Mouse (Mus musculus) midbrain, embryonic 13.5 days (tissue): Measurements from ENCODE around the gene Ccdc85c. TPM values are rescaled to one million over a fixed set of nuclear protein-coding genes. Genes with fewer than 3 reads are reported as not detected.
A peak's percentile ranks its signal among the peaks of the same experiment; 100 is the strongest.

Experiments
- ATAC-seq: fragments of 200-750 bp; cut with Nextera tagmentation; 2 replicates; pipeline ENCODE4 v1.8.0; 2017; ENCODE audit warnings: mild to moderate bottlenecking, moderate TSS enrichment, moderate library complexity
- H3K27ac ChIP-seq: fragments of 300-500 bp; sonication (generic); 2 replicates; pipeline ENCODE4 v1.5.1; 2015; ENCODE audit warnings: inconsistent platforms, mild to moderate bottlenecking, moderate library complexity
- H3K27me3 ChIP-seq: fragments of 300-500 bp; sonication (generic); 2 replicates; pipeline ENCODE4 v1.6.1; 2015; ENCODE audit warnings: mild to moderate bottlenecking, inconsistent platforms
- H3K36me3 ChIP-seq: fragments of 300-500 bp; sonication (generic); 2 replicates; pipeline ENCODE4 v1.6.1; 2015; ENCODE audit warnings: mild to moderate bottlenecking, inconsistent platforms
- H3K4me1 ChIP-seq: fragments of 300-500 bp; sonication (generic); replicated peaks from 2 replicates; pipeline ENCODE4 v1.6.1; 2015; ENCODE audit warnings: inconsistent platforms
- H3K4me2 ChIP-seq: fragments of 300-500 bp; sonication (generic); replicated peaks from 2 replicates; pipeline ENCODE4 v1.6.1; 2015; ENCODE audit warnings: moderate library complexity, mild to moderate bottlenecking, inconsistent platforms
- H3K4me3 ChIP-seq: fragments of 300-500 bp; sonication (generic); replicated peaks from 2 replicates; pipeline ENCODE4 v1.5.1; 2015; ENCODE audit warnings: mild to moderate bottlenecking, inconsistent platforms
- H3K9ac ChIP-seq: fragments of 300-500 bp; sonication (generic); replicated peaks from 2 replicates; pipeline ENCODE4 v1.6.1; 2015; ENCODE audit warnings: mild to moderate bottlenecking, inconsistent platforms
- H3K9me3 ChIP-seq: fragments of 300-500 bp; sonication (generic); 2 replicates; pipeline ENCODE4 v1.6.1; 2016; ENCODE audit warnings: mild to moderate bottlenecking, inconsistent platforms
- WGBS: fragments of 180-500 bp; shearing (Covaris S2); methylation state at CpG from one replicate; pipeline ENCODE4 v1.1.7; 2015; 5-methylcytosine and 5-hydroxymethylcytosine counted together
- polyA plus RNA-seq: library from polyadenylated mRNA; unstranded; fragments of >200 nt; fragmentation: Nextera tagmentation; extraction: Ambion mirVana; gene quantifications from 2 replicates; pipeline ENCODE4 v1.2.1, GENCODE M21; 2015

Ccdc85c gene
- polyA plus RNA-seq, 1 experiment from 2014 or later = 19.5 TPM

- Histone ChIP-seq H3K9me3 (no peaks in the 10 kb centered on the region), H3K9ac (0 out of 2 replicates have a peak overlapping the region, but pooled peaks have one; percentile 29), H3K4me2 (peak overlapping the region; percentile 17), H3K27me3 (0 out of 2 replicates have a peak, but pooled peaks cover 2% of the 10 kb centered on the region), H3K4me1 (peaks cover 96% of the 10 kb centered on the region), H3K36me3 (no peaks in the 10 kb centered on the region), H3K4me3 (no peak overlapping the region), H3K27ac (peak overlapping the region; percentile 83)
- WGBS = 5% methylated on average over 8 of the region's 8 CpGs
- peak; percentile 21; the same call in 1 of the 2 replicates for ATAC-seq
Measured at GRCm38 (mm10) chr12:108244778-108245177, 30.4 kb downstream of the Ccdc85c start.

GRCm38 (mm10) chr12:108242243-108242745 is 32.9 kb downstream of the Ccdc85c start:
- peak overlapping the region; percentile 40; the same call in 1 of the 2 replicates for H3K9ac ChIP-seq
- H3K4me2 ChIP-seq = no peak overlapping the region
- 0 out of 2 replicates have a peak, but pooled peaks cover 2% of the 10 kb centered on the region for H3K27me3 ChIP-seq
- H3K27ac ChIP-seq = peak overlapping the region; percentile 88; the same call in 1 of the 2 replicates
- ATAC-seq = no peak
- no peak overlapping the region for H3K4me3 ChIP-seq
- 35% methylated on average over 20 of the region's 20 CpGs for WGBS
- peaks cover 100% of the 10 kb centered on the region for H3K4me1 ChIP-seq
- no peaks in the 10 kb centered on the region for H3K36me3 ChIP-seq
- H3K9me3 ChIP-seq = no peaks in the 10 kb centered on the region

- Histone ChIP-seq H3K4me2 (peak overlapping the region; percentile 35), H3K4me1 (peaks cover 100% of the 10 kb centered on the region), H3K27ac (peak overlapping the region; percentile 88), H3K9me3 (no peaks in the 10 kb centered on the region), H3K27me3 (0 out of 2 replicates have a peak, but pooled peaks cover 2% of the 10 kb centered on the region), H3K9ac (peak overlapping the region; percentile 53), H3K4me3 (no peak overlapping the region), H3K36me3 (no peaks in the 10 kb centered on the region)
- ATAC-seq = no peak
- 36% methylated on average over 6 of the region's 6 CpGs for WGBS
Measured at GRCm38 (mm10) chr12:108241626-108242025, 33.6 kb downstream of the Ccdc85c start.

- H3K4me2 ChIP-seq = peak overlapping the region; percentile 35
- peak overlapping the region; percentile 88 for H3K27ac ChIP-seq
- peak overlapping the region; percentile 53 for H3K9ac ChIP-seq
- ATAC-seq = peak; percentile 64
- H3K36me3 ChIP-seq = no peaks in the 10 kb centered on the region
- no peak overlapping the region for H3K4me3 ChIP-seq
- H3K27me3 ChIP-seq = 0 out of 2 replicates have a peak, but pooled peaks cover 2% of the 10 kb centered on the region
- H3K9me3 ChIP-seq = no peaks in the 10 kb centered on the region
- peaks cover 100% of the 10 kb centered on the region for H3K4me1 ChIP-seq
- WGBS = 5% methylated on average over 21 of the region's 21 CpGs
Measured at GRCm38 (mm10) chr12:108240953-108241588, 34.2 kb downstream of the Ccdc85c start.

GRCm38 (mm10) chr12:108240401-108240890 is 34.8 kb downstream of the Ccdc85c start:
- Histone ChIP-seq H3K27me3 (0 out of 2 replicates have a peak, but pooled peaks cover 2% of the 10 kb centered on the region), H3K9me3 (no peaks in the 10 kb centered on the region), H3K4me1 (peaks cover 100% of the 10 kb centered on the region), H3K36me3 (no peaks in the 10 kb centered on the region), H3K4me2 (peak overlapping the region; percentile 35), H3K27ac (peak overlapping the region; percentile 88), H3K9ac (peak overlapping the region; percentile 53), H3K4me3 (no peak overlapping the region)
- 57% methylated on average over 13 of the region's 13 CpGs for WGBS
- no peak for ATAC-seq

- WGBS = 14% methylated on average over 5 of the region's 5 CpGs
- Histone ChIP-seq H3K4me3 (no peak overlapping the region), H3K9me3 (no peaks in the 10 kb centered on the region), H3K9ac (0 out of 2 replicates have a peak overlapping the region, but pooled peaks have one; percentile 3), H3K4me1 (peaks cover 93% of the 10 kb centered on the region), H3K27ac (peak overlapping the region; percentile 88), H3K36me3 (no peaks in the 10 kb centered on the region), H3K4me2 (peak overlapping the region; percentile 7; the same call in 1 of the 2 replicates), H3K27me3 (0 out of 2 replicates have a peak, but pooled peaks cover 2% of the 10 kb centered on the region)
- ATAC-seq = peak; percentile 38
Measured at GRCm38 (mm10) chr12:108239441-108239840, 35.8 kb downstream of the Ccdc85c start.

GRCm38 (mm10) chr12:108238395-108239035 is 36.7 kb downstream of the Ccdc85c start:
- Histone ChIP-seq H3K4me1 (peaks cover 84% of the 10 kb centered on the region), H3K4me2 (no peak overlapping the region), H3K36me3 (no peaks in the 10 kb centered on the region), H3K4me3 (no peak overlapping the region), H3K27ac (peak overlapping the region; percentile 88), H3K9me3 (no peaks in the 10 kb centered on the region), H3K9ac (no peak overlapping the region), H3K27me3 (0 out of 2 replicates have a peak, but pooled peaks cover 2% of the 10 kb centered on the region)
- no peak for ATAC-seq
- WGBS = 81% methylated on average over 17 of the region's 17 CpGs

- H3K9ac ChIP-seq = no peak overlapping the region
- no peak overlapping the region for H3K27ac ChIP-seq
- no peak overlapping the region for H3K4me3 ChIP-seq
- H3K4me1 ChIP-seq = peaks cover 73% of the 10 kb centered on the region
- H3K9me3 ChIP-seq = no peaks in the 10 kb centered on the region
- no peak for ATAC-seq
- 74% methylated on average over 6 of the region's 6 CpGs for WGBS
- no peaks in the 10 kb centered on the region for H3K36me3 ChIP-seq
- no peak overlapping the region for H3K4me2 ChIP-seq
- H3K27me3 ChIP-seq = no peaks in the 10 kb centered on the region
Measured at GRCm38 (mm10) chr12:108237300-108238006, 37.8 kb downstream of the Ccdc85c start.

- Histone ChIP-seq H3K27ac (no peak overlapping the region), H3K27me3 (no peaks in the 10 kb centered on the region), H3K4me2 (no peak overlapping the region), H3K4me1 (peaks cover 73% of the 10 kb centered on the region), H3K4me3 (no peak overlapping the region), H3K9ac (no peak overlapping the region), H3K36me3 (no peaks in the 10 kb centered on the region), H3K9me3 (no peaks in the 10 kb centered on the region)
- 75% methylated on average over 18 of the region's 18 CpGs for WGBS
- ATAC-seq = no peak
Measured at GRCm38 (mm10) chr12:108235976-108236555, 39.2 kb downstream of the Ccdc85c start.

- 84% methylated on average over 14 of the region's 14 CpGs for WGBS
- Histone ChIP-seq H3K4me1 (peaks cover 68% of the 10 kb centered on the region), H3K36me3 (no peaks in the 10 kb centered on the region), H3K27ac (no peak overlapping the region), H3K9me3 (no peaks in the 10 kb centered on the region), H3K4me2 (no peak overlapping the region), H3K9ac (no peak overlapping the region), H3K27me3 (no peaks in the 10 kb centered on the region), H3K4me3 (no peak overlapping the region)
- no peak for ATAC-seq
Measured at GRCm38 (mm10) chr12:108234832-108235602, 40.2 kb downstream of the Ccdc85c start.

GRCm38 (mm10) chr12:108233736-108234135 is 41.5 kb downstream of the Ccdc85c start:
- WGBS = 95% methylated on average over 6 of the region's 6 CpGs
- Histone ChIP-seq H3K27ac (no peak overlapping the region), H3K4me1 (peaks cover 67% of the 10 kb centered on the region), H3K9ac (no peak overlapping the region), H3K27me3 (no peaks in the 10 kb centered on the region), H3K4me3 (no peak overlapping the region), H3K36me3 (no peaks in the 10 kb centered on the region), H3K4me2 (no peak overlapping the region), H3K9me3 (no peaks in the 10 kb centered on the region)
- ATAC-seq = no peak
